Mouse (Mus musculus) hindbrain, embryonic 14.5 days (tissue): ENCODE measurements around the gene Gm47289. TPM values are rescaled to one million over a fixed set of nuclear protein-coding genes. Genes with fewer than 3 reads are reported as not detected.

Experiments used
- ATAC-seq: fragments of 200-750 bp; cut with Nextera tagmentation; 2 replicates; pipeline ENCODE4 v1.8.0; 2017; ENCODE audit warnings: moderate number of reproducible peaks, mild to moderate bottlenecking, moderate TSS enrichment, moderate library complexity; ENCODE audit not compliant: low FRiP score
- DNase-seq: peaks from one replicate; pipeline ENCODE4 v3.0.0-alpha.2; 2015; ENCODE audit warnings: low spot score
- H3K27ac ChIP-seq: fragments of 300-500 bp; sonication (generic); 2 replicates; pipeline ENCODE4 v1.5.1; 2014; ENCODE audit warnings: mild to moderate bottlenecking, moderate library complexity
- H3K27me3 ChIP-seq: fragments of 300-500 bp; sonication (generic); 2 replicates; pipeline ENCODE4 v1.6.1; 2014; ENCODE audit warnings: mild to moderate bottlenecking, low read length, mixed read lengths; ENCODE audit not compliant: control insufficient read depth, insufficient read depth
- H3K36me3 ChIP-seq: fragments of 300-500 bp; sonication (generic); replicated peaks from 2 replicates; pipeline ENCODE4 v1.6.1; 2014; ENCODE audit not compliant: control insufficient read depth, insufficient read depth
- H3K4me1 ChIP-seq: fragments of 300-500 bp; sonication (generic); replicated peaks from 2 replicates; pipeline ENCODE4 v1.6.1; 2014; ENCODE audit warnings: antibody characterized with exemption, low read length, mixed read lengths; ENCODE audit not compliant: control insufficient read depth, insufficient read depth
- H3K4me2 ChIP-seq: fragments of 300-500 bp; sonication (generic); replicated peaks from 2 replicates; pipeline ENCODE4 v1.6.1; 2014; ENCODE audit warnings: mild to moderate bottlenecking, moderate library complexity
- H3K4me3 ChIP-seq: fragments of 300-500 bp; sonication (generic); replicated peaks from 2 replicates; pipeline ENCODE4 v1.5.1; 2014; ENCODE audit warnings: mild to moderate bottlenecking, low read length
- H3K9ac ChIP-seq: fragments of 300-500 bp; sonication (generic); 2 replicates; pipeline ENCODE4 v1.6.1; 2014
- H3K9me3 ChIP-seq: fragments of 300-500 bp; sonication (generic); 2 replicates; pipeline ENCODE4 v1.6.1; 2016; ENCODE audit warnings: low read length; ENCODE audit not compliant: control insufficient read depth
- WGBS: fragments of 180-500 bp; shearing (Covaris S2); extraction: QIAGEN DNeasy Blood & Tissue Kit; methylation state at CpG from one replicate; pipeline ENCODE4 v1.1.7; 2014; 5-methylcytosine and 5-hydroxymethylcytosine counted together
- polyA plus RNA-seq: library from polyadenylated mRNA; unstranded; fragments of >200 nt; fragmentation: Nextera tagmentation; extraction: Ambion mirVana; gene quantifications from 2 replicates; pipeline ENCODE4 v1.2.1, GENCODE M21; 2014

The Gm47289 gene
- polyA plus RNA-seq, 1 experiment from 2014 or later, result not detected

- Histone ChIP-seq H3K4me1 (no peaks in the 10 kb centered on the region), H3K27ac (no peak overlapping the region), H3K27me3 (no peaks in the 10 kb centered on the region), H3K4me2 (no peak overlapping the region), H3K9ac (no peak overlapping the region), H3K9me3 (0 out of 2 replicates have a peak, but pooled peaks cover 9% of the 10 kb centered on the region), H3K36me3 (no peaks in the 10 kb centered on the region), H3K4me3 (no peak overlapping the region)
- ATAC-seq (no peak), DNase-seq (no peak)
- WGBS, result 86% methylated on average over 10 of the region's 10 CpGs
Observed at GRCm38 (mm10) chr9:119199151-119199861, 40.3 kb downstream of the Gm47289 start.

- 91% methylated on average over 5 of the region's 5 CpGs for WGBS
- H3K27me3 ChIP-seq, result no peaks in the 10 kb centered on the region
- DNase-seq (no peak), ATAC-seq (no peak)
- H3K36me3 ChIP-seq, result no peaks in the 10 kb centered on the region
- no peak overlapping the region for H3K4me2 ChIP-seq
- peaks cover 14% of the 10 kb centered on the region; the same call in 1 of the 2 replicates for H3K9me3 ChIP-seq
- no peak overlapping the region for H3K9ac ChIP-seq
- H3K27ac ChIP-seq, result no peak overlapping the region
- no peaks in the 10 kb centered on the region for H3K4me1 ChIP-seq
- H3K4me3 ChIP-seq, result no peak overlapping the region
Observed at GRCm38 (mm10) chr9:119201653-119202052, 42.7 kb downstream of the Gm47289 start.

GRCm38 (mm10) chr9:119203617-119204016, 44.7 kb downstream of the Gm47289 start:
- no peak overlapping the region for H3K27ac ChIP-seq
- ATAC-seq (no peak), DNase-seq (no peak)
- no peaks in the 10 kb centered on the region for H3K36me3 ChIP-seq
- H3K9me3 ChIP-seq, result peaks cover 14% of the 10 kb centered on the region; the same call in 1 of the 2 replicates
- no peak overlapping the region for H3K4me3 ChIP-seq
- no peaks in the 10 kb centered on the region for H3K27me3 ChIP-seq
- WGBS, result 94% methylated on average over 9 of the region's 9 CpGs
- H3K4me2 ChIP-seq, result no peak overlapping the region
- H3K4me1 ChIP-seq, result no peaks in the 10 kb centered on the region
- no peak overlapping the region for H3K9ac ChIP-seq

GRCm38 (mm10) chr9:119205756-119206155, 46.8 kb downstream of the Gm47289 start:
- no peak for ATAC-seq
- 96% methylated on average over 5 of the region's 5 CpGs for WGBS
- H3K4me3 ChIP-seq, result no peak overlapping the region
- no peak overlapping the region for H3K9ac ChIP-seq
- H3K27ac ChIP-seq, result no peak overlapping the region
- H3K9me3 ChIP-seq, result peaks cover 14% of the 10 kb centered on the region; the same call in 1 of the 2 replicates
- H3K36me3 ChIP-seq, result no peaks in the 10 kb centered on the region
- H3K4me2 ChIP-seq, result no peak overlapping the region
- H3K27me3 ChIP-seq, result no peaks in the 10 kb centered on the region
- DNase-seq, result no peak
- no peaks in the 10 kb centered on the region for H3K4me1 ChIP-seq

GRCm38 (mm10) chr9:119206666-119207065, 47.7 kb downstream of the Gm47289 start:
- H3K36me3 ChIP-seq, result no peaks in the 10 kb centered on the region
- no peaks in the 10 kb centered on the region for H3K27me3 ChIP-seq
- H3K9ac ChIP-seq, result no peak overlapping the region
- no peak for ATAC-seq
- no peak overlapping the region for H3K4me2 ChIP-seq
- no peak overlapping the region for H3K4me3 ChIP-seq
- peaks cover 14% of the 10 kb centered on the region; the same call in 1 of the 2 replicates for H3K9me3 ChIP-seq
- DNase-seq, result no peak
- H3K4me1 ChIP-seq, result no peaks in the 10 kb centered on the region
- 91% methylated on average over 2 of the region's 2 CpGs for WGBS
- no peak overlapping the region for H3K27ac ChIP-seq

- 80% methylated on average over 4 of the region's 4 CpGs for WGBS
- H3K27me3 ChIP-seq, result no peaks in the 10 kb centered on the region
- DNase-seq, result no peak
Observed at GRCm38 (mm10) chr9:119207113-119207512, 48.2 kb downstream of the Gm47289 start.

GRCm38 (mm10) chr9:119208998-119209397, 50.0 kb downstream of the Gm47289 start, which contains the start of gene Slc22a13:
Gene Slc22a13, minus strand, starts transcription at chr9:119209098.
- no peak for ATAC-seq
- DNase-seq, result no peak
- WGBS, result 95% methylated on average over 4 of the region's 4 CpGs
- H3K9ac ChIP-seq, result no peak within 1 kb of the TSS
- H3K27ac ChIP-seq, result no peak within 1 kb of the TSS
- no peak within 1 kb of the TSS for H3K4me2 ChIP-seq
- H3K36me3 ChIP-seq, result no peaks in the 10 kb centered on the region
- no peaks in the 10 kb centered on the region for H3K27me3 ChIP-seq
- H3K4me1 ChIP-seq, result no peaks in the 10 kb centered on the region
- H3K4me3 ChIP-seq, result no peak within 1 kb of the TSS
- H3K9me3 ChIP-seq, result peaks cover 8% of the 10 kb centered on the region; the same call in 1 of the 2 replicates

More at GRCm38 (mm10) chr9:119207113-119207512, 48.2 kb downstream of the Gm47289 start:
- H3K4me2 ChIP-seq, result no peak overlapping the region
- peaks cover 14% of the 10 kb centered on the region; the same call in 1 of the 2 replicates for H3K9me3 ChIP-seq
- no peaks in the 10 kb centered on the region for H3K4me1 ChIP-seq
- no peak overlapping the region for H3K4me3 ChIP-seq
- H3K36me3 ChIP-seq, result no peaks in the 10 kb centered on the region
- no peak for ATAC-seq
- H3K9ac ChIP-seq, result no peak overlapping the region
- no peak overlapping the region for H3K27ac ChIP-seq

Other genes with a start within 250 kb of the Gm47289 start
- gene Ctdspl, start 232.7 kb upstream of the Gm47289 start, polyA plus RNA-seq, result 7.5 and 7.7 TPM in 2 replicates
- gene Vill, start 106.4 kb upstream of the Gm47289 start, polyA plus RNA-seq, result 3.1 and 4.4 TPM in 2 replicates
- 15.9 and 16.7 TPM in 2 replicates for gene Plcd1, start 65.7 kb upstream of the Gm47289 start, polyA plus RNA-seq
- gene Dlec1, start 56.7 kb upstream of the Gm47289 start, polyA plus RNA-seq, result 1.3 and 1.7 TPM in 2 replicates
- 2.2 and 3.9 TPM in 2 replicates for gene Acaa1b, start 2.1 kb upstream of the Gm47289 start, polyA plus RNA-seq
- gene Slc22a13, start 49.9 kb downstream of the Gm47289 start, polyA plus RNA-seq, result not detected in 2 replicates
- 16.1 and 16.3 TPM in 2 replicates for gene Oxsr1, start 163.3 kb downstream of the Gm47289 start, polyA plus RNA-seq
- gene Acaa1a, start 180.5 kb downstream of the Gm47289 start, polyA plus RNA-seq, result 94.0 and 101 TPM in 2 replicates
- 7.1 and 8.0 TPM in 2 replicates for gene Myd88, start 182.2 kb downstream of the Gm47289 start, polyA plus RNA-seq
- gene Xylb, start 198.2 kb downstream of the Gm47289 start, polyA plus RNA-seq, result 3.8 and 4.8 TPM in 2 replicates
- not detected in 2 replicates for gene Slc22a14, start 206.4 kb downstream of the Gm47289 start, polyA plus RNA-seq
- gene Acvr2b, start 243.0 kb downstream of the Gm47289 start, polyA plus RNA-seq, result 45.4 and 49.3 TPM in 2 replicates